Mouse (Mus musculus) intestine, embryonic 15.5 days (tissue): ENCODE measurements around the gene Vmn1r65. TPM values are rescaled to one million over a fixed set of nuclear protein-coding genes. Genes with fewer than 3 reads are reported as not detected.
"Not testable (repeated sequence)": the region's sequence is repeated elsewhere in the genome, so short reads cannot be mapped to it uniquely, and the experiment has no call there.

ENCODE experiments used
- ATAC-seq: fragments of 200-750 bp; cut with Nextera tagmentation; 2 replicates; pipeline ENCODE4 v1.8.0; 2017; ENCODE audit warnings: moderate TSS enrichment, moderate library complexity
- H3K27ac ChIP-seq: fragments of 300-500 bp; sonication (generic); 2 replicates; pipeline ENCODE4 v1.5.1; 2015; ENCODE audit warnings: mild to moderate bottlenecking, inconsistent platforms
- H3K27me3 ChIP-seq: fragments of 300-500 bp; sonication (generic); replicated peaks from 2 replicates; pipeline ENCODE4 v1.6.1; 2015; ENCODE audit warnings: inconsistent platforms
- H3K36me3 ChIP-seq: fragments of 300-500 bp; sonication (generic); 2 replicates; pipeline ENCODE4 v1.6.1; 2015; ENCODE audit warnings: inconsistent platforms
- H3K4me1 ChIP-seq: fragments of 300-500 bp; sonication (generic); replicated peaks from 2 replicates; pipeline ENCODE4 v1.6.1; 2015; ENCODE audit warnings: inconsistent platforms
- H3K4me2 ChIP-seq: fragments of 300-500 bp; sonication (generic); replicated peaks from 2 replicates; pipeline ENCODE4 v1.6.1; 2015; ENCODE audit warnings: mild to moderate bottlenecking, inconsistent platforms
- H3K4me3 ChIP-seq: fragments of 300-500 bp; sonication (generic); replicated peaks from 2 replicates; pipeline ENCODE4 v1.5.1; 2015; ENCODE audit warnings: inconsistent platforms
- H3K9ac ChIP-seq: fragments of 300-500 bp; sonication (generic); 2 replicates; pipeline ENCODE4 v1.6.1; 2015; ENCODE audit warnings: inconsistent platforms
- H3K9me3 ChIP-seq: fragments of 300-500 bp; sonication (generic); 2 replicates; pipeline ENCODE4 v1.6.1; 2016; ENCODE audit warnings: inconsistent platforms
- WGBS: fragments of 180-500 bp; shearing (Covaris S2); methylation state at CpG from one replicate; pipeline ENCODE4 v1.1.7; 2015; 5-methylcytosine and 5-hydroxymethylcytosine counted together
- polyA plus RNA-seq: library from polyadenylated mRNA; unstranded; fragments of >200 nt; fragmentation: Nextera tagmentation; extraction: Ambion mirVana; gene quantifications from 2 replicates; pipeline ENCODE4 v1.2.1, GENCODE M21; 2015

Vmn1r65 gene
- polyA plus RNA-seq, result not detected in 2 replicates

DNA sequence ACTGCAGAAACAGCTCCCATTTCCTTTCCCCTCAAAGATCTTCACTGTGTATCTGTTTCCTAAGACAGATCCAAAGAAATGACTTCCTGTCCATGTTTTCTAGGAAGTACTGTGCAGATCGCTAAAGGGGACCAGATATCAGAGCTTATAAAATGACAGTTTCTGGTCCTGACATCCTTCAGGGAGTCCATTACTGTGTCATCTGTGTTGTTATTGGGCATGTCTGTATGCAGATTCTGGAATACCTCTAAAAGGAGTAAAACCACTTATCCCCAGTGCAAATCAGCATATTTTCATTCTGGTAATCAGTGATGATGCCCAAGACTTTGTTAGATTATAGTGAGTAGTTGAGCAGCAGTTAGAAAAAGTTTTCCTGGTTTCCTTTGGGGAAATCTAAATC lies at the start of gene Vmn1r65:
Gene Vmn1r65 (minus strand): TSS at position 101 of the 400 bp plus-strand sequence.
- Histone ChIP-seq H3K27me3 (no peaks in the 10 kb centered on the region), H3K27ac (no peak within 1 kb of the TSS), H3K36me3 (no peaks in the 10 kb centered on the region), H3K9me3 (no peaks in the 10 kb centered on the region), H3K4me1 (no peaks in the 10 kb centered on the region), H3K4me3 (no peak within 1 kb of the TSS), H3K4me2 (no peak within 1 kb of the TSS), H3K9ac (no peak within 1 kb of the TSS)
- ATAC-seq, result no peak
- 90% methylated on average over 1 of the region's 1 CpGs for WGBS

DNA sequence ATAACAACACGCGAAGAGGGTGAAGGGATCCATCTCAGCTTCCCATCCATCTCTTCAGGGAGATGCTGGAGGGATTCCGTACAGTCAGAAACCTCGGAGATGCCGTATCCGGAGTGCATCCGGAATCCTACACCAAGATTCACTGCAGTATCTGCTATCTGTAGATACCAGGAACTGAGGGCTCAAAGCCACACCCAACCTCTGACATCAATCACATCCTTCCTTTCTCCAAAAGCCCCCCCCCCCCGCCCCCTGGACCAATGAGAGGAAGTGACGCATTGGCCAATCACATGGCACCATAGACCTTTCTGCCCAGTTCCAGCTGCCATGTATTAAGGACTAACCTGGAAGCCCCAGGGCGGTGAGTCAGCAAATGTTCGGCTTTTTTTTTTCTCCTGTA lies 34.1 kb upstream of the Vmn1r65 start, which contains the start of gene Nlrp4c:
Gene Nlrp4c (plus strand): TSS at position 301 of the 400 bp plus-strand sequence.
- no peaks in the 10 kb centered on the region for H3K36me3 ChIP-seq
- H3K4me2 ChIP-seq, result no peak within 1 kb of the TSS
- H3K9me3 ChIP-seq, result no peaks in the 10 kb centered on the region
- H3K9ac ChIP-seq, result no peak within 1 kb of the TSS
- no peaks in the 10 kb centered on the region for H3K27me3 ChIP-seq
- WGBS, result 90% methylated on average over 11 of the region's 11 CpGs
- no peak within 1 kb of the TSS for H3K27ac ChIP-seq
- no peak for ATAC-seq
- H3K4me1 ChIP-seq, result no peaks in the 10 kb centered on the region
- no peak within 1 kb of the TSS for H3K4me3 ChIP-seq

DNA sequence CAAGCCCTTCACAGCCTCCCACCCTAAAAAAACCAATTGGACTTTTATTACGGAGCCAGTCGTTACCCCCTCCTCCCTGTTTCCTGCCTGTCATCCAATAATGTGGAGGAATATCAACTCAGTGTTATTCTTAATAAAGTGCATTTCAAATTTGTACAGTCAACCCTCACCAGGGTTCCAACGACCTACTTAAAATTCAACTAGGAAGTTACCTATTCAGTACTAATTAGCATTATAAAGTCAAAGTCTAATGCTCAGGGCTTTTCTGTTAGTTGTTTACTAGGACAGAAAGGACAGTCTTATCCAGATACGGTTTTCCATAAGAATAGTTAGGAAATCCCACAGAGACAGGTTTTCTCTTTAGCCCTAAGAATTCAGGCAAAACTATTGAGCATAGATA lies 28.4 kb downstream of the Vmn1r65 start:
- 86% methylated on average over 4 of the region's 4 CpGs for WGBS
- not testable (repeated sequence) for H3K9me3 ChIP-seq, H3K27me3 ChIP-seq, H3K4me3 ChIP-seq, ATAC-seq, H3K4me1 ChIP-seq, H3K36me3 ChIP-seq, H3K27ac ChIP-seq, H3K9ac ChIP-seq, H3K4me2 ChIP-seq

DNA sequence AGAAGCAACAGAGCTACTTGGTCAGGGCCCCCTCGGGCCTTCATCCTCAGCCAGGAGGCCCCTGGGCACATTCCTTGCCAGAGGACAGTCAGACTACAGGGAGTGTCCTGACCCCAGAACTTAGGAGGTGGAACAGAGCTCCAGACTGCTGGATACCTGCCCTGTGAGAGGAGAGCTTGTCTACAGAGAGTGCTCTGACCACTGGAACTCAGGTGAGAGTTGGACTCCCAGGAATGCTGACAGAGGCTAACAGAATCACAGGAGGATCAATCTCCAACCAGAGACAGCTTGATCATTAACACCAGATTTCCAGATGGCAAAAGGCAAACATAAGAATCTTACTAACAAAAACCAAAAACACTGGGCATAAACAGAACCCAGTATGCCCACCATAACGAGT lies 38.3 kb downstream of the Vmn1r65 start:
- H3K36me3 ChIP-seq, H3K9me3 ChIP-seq, H3K27me3 ChIP-seq, H3K4me1 ChIP-seq, H3K27ac ChIP-seq, ATAC-seq, H3K4me3 ChIP-seq, H3K9ac ChIP-seq, H3K4me2 ChIP-seq: not testable (repeated sequence)
- WGBS, result 73% methylated on average over 2 of the region's 2 CpGs

Other genes with a start within 250 kb of the Vmn1r65 start
- gene Vmn1r63, start 205.6 kb downstream of the Vmn1r65 start, polyA plus RNA-seq, result not detected in 2 replicates
- not detected in 2 replicates for gene Vmn1r64, start 126.5 kb downstream of the Vmn1r65 start, polyA plus RNA-seq
- gene Nlrp4c, start 34.2 kb upstream of the Vmn1r65 start, polyA plus RNA-seq, result not detected in 2 replicates
- gene Zfp787, start 145.0 kb upstream of the Vmn1r65 start, polyA plus RNA-seq, result 27.4 and 29.8 TPM in 2 replicates
- 43.2 and 43.4 TPM in 2 replicates for gene Zfp444, start 161.2 kb upstream of the Vmn1r65 start, polyA plus RNA-seq
- not detected in 2 replicates for gene Galp, start 186.1 kb upstream of the Vmn1r65 start, polyA plus RNA-seq
- gene Zscan5b, start 211.3 kb upstream of the Vmn1r65 start, polyA plus RNA-seq, result not detected in 2 replicates
- gene Epp13, start 241.7 kb upstream of the Vmn1r65 start, polyA plus RNA-seq, result not detected in 2 replicates